Mouse (Mus musculus) ES-E14 (cell line): ENCODE data around the gene Spint5.

Source experiments
- HCFC1 ChIP-seq: IDR thresholded peaks from 2 replicates; pipeline ENCODE4 v1.6.1; 2012; ENCODE audit warnings: low read length, inconsistent platforms, borderline replicate concordance; ENCODE audit not compliant: insufficient read depth
- MAFK ChIP-seq: IDR thresholded peaks from 2 replicates; pipeline ENCODE4 v1.6.1; 2014; ENCODE audit warnings: mild to moderate bottlenecking, low read depth, low read length, inconsistent platforms; ENCODE audit not compliant: insufficient read depth
- ZC3H11A ChIP-seq: IDR thresholded peaks from 2 replicates; pipeline ENCODE4 v1.6.1; 2012; ENCODE audit warnings: low read depth, mild to moderate bottlenecking, inconsistent platforms, low read length, borderline replicate concordance
- ZNF384 ChIP-seq: IDR thresholded peaks from 2 replicates; pipeline ENCODE4 v1.6.1; 2012; ENCODE audit warnings: low read depth, low read length, inconsistent platforms

DNA sequence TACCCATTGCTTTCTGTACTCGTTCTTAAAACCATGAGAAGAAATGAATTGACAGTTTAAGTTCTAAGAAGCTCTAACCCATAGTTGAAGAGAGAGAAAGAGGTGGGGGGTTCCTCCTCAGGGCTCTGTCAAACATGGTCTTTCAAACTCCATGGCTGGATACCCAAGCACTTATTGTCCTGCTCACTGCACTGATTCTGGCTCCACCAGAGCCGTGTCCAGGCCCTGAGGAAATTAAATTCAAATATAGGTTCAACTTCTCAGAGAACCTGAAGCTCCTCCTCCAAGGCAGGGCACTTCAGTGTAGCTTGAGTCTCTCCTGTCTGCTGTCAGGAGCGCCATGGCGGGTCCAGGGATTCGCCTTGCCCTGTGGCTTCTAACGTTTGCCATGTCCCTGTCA, at the start of gene Spint5:
- no peak for TF ChIP-seq HCFC1
- no peak for TF ChIP-seq MAFK
- TF ChIP-seq ZC3H11A, result no peak
- TF ChIP-seq ZNF384, result no peak
